Mouse (Mus musculus) liver, embryonic 14.5 days (tissue): ENCODE data around the gene Cep164. TPM values are rescaled to one million over a fixed set of nuclear protein-coding genes. Genes with fewer than 3 reads are reported as not detected.

Experiments used
- ATAC-seq: fragments of 200-750 bp; cut with Nextera tagmentation; 2 replicates; pipeline ENCODE4 v1.8.0; 2017; ENCODE audit warnings: moderate number of reproducible peaks, mild to moderate bottlenecking, moderate library complexity; ENCODE audit not compliant: insufficient read depth
- DNase-seq, 3 experiments: peaks; one replicate each; pipeline ENCODE4 v3.0.0-alpha.2; 2012 to 2013; ENCODE audit warnings: low read depth in 3 of 3, low spot score in 3 of 3
- H3K27ac ChIP-seq: fragments of 300-500 bp; sonication (generic); 2 replicates; pipeline ENCODE4 v1.5.1; 2014; ENCODE audit warnings: moderate library complexity, mild to moderate bottlenecking, control low read depth, inconsistent platforms
- H3K27me3 ChIP-seq: fragments of 300-500 bp; sonication (generic); 2 replicates; pipeline ENCODE4 v1.6.1; 2014; ENCODE audit warnings: mild to moderate bottlenecking, low read length, moderate library complexity; ENCODE audit not compliant: control insufficient read depth, insufficient read depth
- H3K36me3 ChIP-seq: fragments of 300-500 bp; sonication (generic); replicated peaks from 2 replicates; pipeline ENCODE4 v1.6.1; 2014; ENCODE audit warnings: low read depth; ENCODE audit not compliant: control insufficient read depth, insufficient read depth
- H3K4me1 ChIP-seq, 2 experiments: fragments of 200-500 bp in 1 of 2; fragments of 300-500 bp in 1 of 2; sonication (generic) in 1 of 2; replicated peaks; 2 replicates each; pipeline ENCODE4 v1.6.1; 2012 to 2014; ENCODE audit warnings: antibody characterized with exemption in 1 of 2, inconsistent platforms in 1 of 2, low read length in 1 of 2; ENCODE audit not compliant: control insufficient read depth in 2 of 2, insufficient read depth in 2 of 2
- H3K4me2 ChIP-seq: fragments of 300-500 bp; sonication (generic); 2 replicates; pipeline ENCODE4 v1.6.1; 2014; ENCODE audit warnings: low read depth, mild to moderate bottlenecking, control low read depth, moderate library complexity
- H3K4me3 ChIP-seq, 2 experiments: fragments of 200-500 bp in 1 of 2; fragments of 300-500 bp in 1 of 2; sonication (generic) in 1 of 2; 2 replicates each; pipeline ENCODE4 v1.5.1; 2012 to 2014; ENCODE audit warnings: low read depth in 2 of 2, low read length in 2 of 2, mild to moderate bottlenecking in 2 of 2, control low read depth in 1 of 2, inconsistent platforms in 1 of 2, moderate library complexity in 1 of 2; ENCODE audit not compliant: insufficient read depth in 1 of 2
- H3K9ac ChIP-seq: fragments of 300-500 bp; sonication (generic); replicated peaks from 2 replicates; pipeline ENCODE4 v1.6.1; 2014; ENCODE audit warnings: mild to moderate bottlenecking, control low read depth, moderate library complexity
- H3K9me3 ChIP-seq: fragments of 300-500 bp; sonication (generic); 2 replicates; pipeline ENCODE4 v1.6.1; 2016; ENCODE audit warnings: low read length, mixed read lengths; ENCODE audit not compliant: control insufficient read depth
- CTCF ChIP-seq: IDR thresholded peaks from 2 replicates; pipeline ENCODE4 v1.5.1; 2016; ENCODE audit warnings: antibody characterized with exemption, low read depth, control low read depth
- EP300 ChIP-seq: IDR thresholded peaks from 2 replicates; pipeline ENCODE4 v1.6.1; 2016; ENCODE audit warnings: antibody characterized with exemption, low read depth
- WGBS: fragments of 180-500 bp; shearing (Covaris S2); extraction: QIAGEN DNeasy Blood & Tissue Kit; methylation state at CpG from one replicate; pipeline ENCODE4 v1.1.7; 2014; ENCODE audit not compliant: insufficient replicate concordance; 5-methylcytosine and 5-hydroxymethylcytosine counted together
- polyA plus RNA-seq, 2 experiments: library from polyadenylated mRNA; depleted of rRNA in 1 of 2; stranded (reverse) in 1 of 2; unstranded in 1 of 2; fragments of >200 nt; fragmentation: Nextera tagmentation in 1 of 2; extraction: Ambion mirVana in 1 of 2; gene quantifications; 2 replicates each; pipeline versions ENCODE4 v1.2.1 to v1.2.3; 2012 to 2014

Cep164 gene
- polyA plus RNA-seq, 2 experiments = 3.7 to 5.7 TPM

DNA sequence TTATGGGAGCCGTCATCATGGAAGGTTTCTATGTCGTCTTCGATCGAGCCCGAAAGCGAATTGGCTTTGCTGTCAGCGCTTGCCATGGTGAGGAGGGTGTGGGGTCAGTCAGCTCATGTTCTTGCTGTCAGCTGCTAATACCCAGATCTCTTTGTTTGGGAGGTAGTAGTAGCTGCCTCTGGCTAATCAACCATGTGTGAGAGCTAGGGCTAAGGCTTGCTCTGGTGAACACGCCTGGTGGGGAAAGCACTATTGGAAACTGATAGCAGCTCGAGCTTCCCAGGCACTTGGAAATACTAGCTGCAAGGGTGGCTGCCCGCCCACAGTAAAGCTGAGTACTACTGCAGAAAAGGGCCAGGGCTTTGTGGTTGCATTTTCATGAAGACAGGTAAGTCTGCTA, 30.9 kb upstream of the Cep164 start:
- no peak overlapping the region for H3K4me2 ChIP-seq
- TF ChIP-seq EP300 (no peak), CTCF (no peak)
- no peaks in the 10 kb centered on the region for H3K9me3 ChIP-seq
- WGBS = 87% methylated on average over 10 of the region's 10 CpGs
- ATAC-seq (no peak), DNase-seq (no peak)
- peaks cover 5% of the 10 kb centered on the region; the same call in 1 of the 2 replicates for H3K36me3 ChIP-seq
- H3K4me3 ChIP-seq = no peak overlapping the region
- H3K4me1 ChIP-seq = no peaks in the 10 kb centered on the region
- H3K27ac ChIP-seq = no peak overlapping the region
- H3K27me3 ChIP-seq = no peaks in the 10 kb centered on the region
- H3K9ac ChIP-seq = no peak overlapping the region

DNA sequence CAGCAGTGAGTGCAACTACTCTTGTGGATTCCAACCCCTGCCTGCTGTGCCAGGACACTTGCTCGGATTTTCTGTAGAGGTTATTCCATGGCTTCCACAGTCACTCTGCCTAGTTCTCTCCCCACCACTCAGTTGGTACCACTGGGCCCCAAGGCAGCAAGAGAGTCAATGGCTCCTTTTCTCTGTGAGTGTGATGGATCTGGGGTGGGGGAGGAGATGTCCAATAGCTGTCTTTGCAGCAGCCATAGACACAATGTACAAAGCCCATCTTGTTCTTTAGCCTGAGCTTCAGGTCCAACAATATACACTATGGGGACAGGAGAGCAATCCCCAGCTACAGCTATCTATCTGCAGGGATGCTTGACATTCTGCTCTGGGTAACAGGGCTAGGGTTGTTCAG, 25.6 kb upstream of the Cep164 start:
- H3K9ac ChIP-seq = no peak overlapping the region
- 58% methylated on average over 1 of the region's 1 CpGs for WGBS
- no peaks in the 10 kb centered on the region for H3K9me3 ChIP-seq
- no peaks in the 10 kb centered on the region for H3K36me3 ChIP-seq
- no peak overlapping the region for H3K27ac ChIP-seq
- H3K4me2 ChIP-seq = no peak overlapping the region
- TF ChIP-seq CTCF (no peak), EP300 (no peak)
- no peak overlapping the region for H3K4me3 ChIP-seq
- no peaks in the 10 kb centered on the region for H3K27me3 ChIP-seq
- DNase-seq (no peak), ATAC-seq (no peak)
- peaks cover 0 to 23% of the 10 kb centered on the region in 2 experiments; a peak in 2 of 4 replicates for H3K4me1 ChIP-seq

DNA sequence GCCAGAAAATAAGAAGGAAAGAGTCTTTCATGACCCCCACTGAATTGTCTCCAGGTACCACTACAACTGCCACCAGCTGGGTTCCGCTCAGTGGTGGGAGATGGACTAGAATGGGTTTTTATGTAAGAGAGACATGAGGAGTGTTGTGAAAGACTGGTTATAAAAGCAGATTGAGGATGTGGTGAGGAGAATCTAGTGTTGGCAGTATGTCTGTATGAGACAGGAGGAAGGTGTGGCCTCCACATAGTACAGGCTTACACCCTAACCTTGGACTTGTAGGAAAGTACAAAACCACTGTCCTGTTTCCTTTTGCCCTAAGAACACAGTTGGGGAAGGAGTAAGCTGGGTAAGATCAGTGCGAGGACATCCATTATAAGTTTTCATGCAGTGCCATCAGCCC, 25.2 kb upstream of the Cep164 start:
- WGBS = 54% methylated on average over 2 of the region's 2 CpGs
- ATAC-seq = no peak
- Histone ChIP-seq H3K4me3 (no peak overlapping the region), H3K27me3 (no peaks in the 10 kb centered on the region), H3K4me1 (peaks cover 0 to 24% of the 10 kb centered on the region in 2 experiments; a peak in 2 of 4 replicates), H3K9me3 (no peaks in the 10 kb centered on the region), H3K36me3 (no peaks in the 10 kb centered on the region), H3K27ac (no peak overlapping the region), H3K9ac (no peak overlapping the region), H3K4me2 (no peak overlapping the region)
- TF ChIP-seq EP300 = no peak
- TF ChIP-seq CTCF = no peak
- no peak for DNase-seq

DNA sequence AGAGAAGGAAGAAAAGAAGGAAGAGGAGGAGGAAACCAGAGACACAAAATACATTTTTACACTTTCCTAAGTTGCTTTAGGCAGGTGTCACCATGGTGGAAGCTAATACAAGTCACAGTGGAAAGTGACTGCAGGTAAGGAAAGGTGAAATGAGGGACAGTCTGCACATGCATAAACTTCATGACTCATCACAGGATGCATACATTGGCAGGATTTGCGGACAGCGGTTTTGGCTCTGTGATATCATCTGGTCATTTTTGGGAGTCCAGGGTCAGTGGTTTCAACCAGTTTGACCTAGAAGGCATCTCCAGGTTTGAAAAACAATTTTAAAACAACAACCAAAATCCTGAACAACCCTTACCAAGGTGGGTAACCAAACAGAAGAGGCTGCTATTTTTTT, 23.3 kb upstream of the Cep164 start:
- Histone ChIP-seq H3K27ac (no peak overlapping the region), H3K9me3 (no peaks in the 10 kb centered on the region), H3K27me3 (no peaks in the 10 kb centered on the region), H3K36me3 (no peaks in the 10 kb centered on the region), H3K4me2 (no peak overlapping the region), H3K9ac (no peak overlapping the region), H3K4me1 (peaks cover 0 to 31% of the 10 kb centered on the region in 2 experiments; a peak in 2 of 4 replicates), H3K4me3 (no peak overlapping the region)
- ATAC-seq (no peak), DNase-seq (no peak)
- 74% methylated on average over 2 of the region's 2 CpGs for WGBS
- no peak for TF ChIP-seq CTCF
- TF ChIP-seq EP300 = no peak

DNA sequence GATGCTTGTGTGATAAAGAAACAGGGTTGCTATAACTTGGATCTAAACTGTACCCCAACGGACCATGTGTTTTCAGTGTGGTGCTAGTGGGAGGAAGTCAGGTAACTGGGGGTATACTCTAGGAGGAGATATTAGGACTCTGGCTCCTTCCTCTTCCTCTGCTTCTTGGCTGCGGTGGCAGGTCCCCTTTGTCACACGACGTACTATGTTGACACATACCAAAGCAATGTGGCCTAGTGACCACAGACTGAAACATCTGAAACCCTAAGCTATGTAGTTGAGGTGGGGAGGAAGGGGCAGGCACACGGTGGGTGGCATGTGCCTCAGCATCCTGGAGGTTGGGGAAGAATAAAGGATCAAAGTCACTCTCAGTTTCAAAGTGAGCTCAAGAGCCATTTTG, 22.8 kb upstream of the Cep164 start:
- no peak overlapping the region for H3K27ac ChIP-seq
- H3K4me3 ChIP-seq = no peak overlapping the region
- H3K27me3 ChIP-seq = no peaks in the 10 kb centered on the region
- 13% methylated on average over 5 of the region's 5 CpGs for WGBS
- ATAC-seq (no peak), DNase-seq (no peak)
- no peak overlapping the region for H3K9ac ChIP-seq
- no peaks in the 10 kb centered on the region for H3K36me3 ChIP-seq
- peak overlapping the region; percentile 18; the same call in 1 of the 2 replicates for H3K4me2 ChIP-seq
- H3K9me3 ChIP-seq = no peaks in the 10 kb centered on the region
- peaks cover 0 to 34% of the 10 kb centered on the region in 2 experiments; a peak in 2 of 4 replicates for H3K4me1 ChIP-seq
- TF ChIP-seq CTCF (no peak), EP300 (no peak)
